Mouse (Mus musculus) ES-Bruce4 (cell line): ENCODE measurements at regions not wholly inside any gene's neighbourhood (a gene's known extent, or its start where the extent isn't known, plus 50 kb on each side); places are given as distances from the start of the nearest gene placed in this dataset.

ENCODE experiments used
- EP300 ChIP-seq: IDR thresholded peaks from 2 replicates; pipeline ENCODE4 v1.6.1; 2011; ENCODE audit warnings: low read depth, low read length; ENCODE audit not compliant: insufficient read depth
- POLR2A ChIP-seq: IDR thresholded peaks from one replicate; pipeline ENCODE4 v1.8.1; 2011; ENCODE audit warnings: low read length; ENCODE audit not compliant: insufficient read depth

GRCm38 (mm10) chr11:79749755-79750434 is 158.9 kb downstream of the Rab11fip4 start:
- no peak for TF ChIP-seq POLR2A
- TF ChIP-seq EP300 = no peak
